Mouse (Mus musculus) layer of hippocampus, adult 9-11 months (tissue): ENCODE measurements at regions not wholly inside any gene's neighbourhood (a gene's known extent, or its start where the extent isn't known, plus 50 kb on each side); places are given as distances from the start of the nearest gene placed in this dataset.

Source experiments
- DNase-seq: peaks from one replicate; pipeline ENCODE4 v3.0.0; 2022

DNA sequence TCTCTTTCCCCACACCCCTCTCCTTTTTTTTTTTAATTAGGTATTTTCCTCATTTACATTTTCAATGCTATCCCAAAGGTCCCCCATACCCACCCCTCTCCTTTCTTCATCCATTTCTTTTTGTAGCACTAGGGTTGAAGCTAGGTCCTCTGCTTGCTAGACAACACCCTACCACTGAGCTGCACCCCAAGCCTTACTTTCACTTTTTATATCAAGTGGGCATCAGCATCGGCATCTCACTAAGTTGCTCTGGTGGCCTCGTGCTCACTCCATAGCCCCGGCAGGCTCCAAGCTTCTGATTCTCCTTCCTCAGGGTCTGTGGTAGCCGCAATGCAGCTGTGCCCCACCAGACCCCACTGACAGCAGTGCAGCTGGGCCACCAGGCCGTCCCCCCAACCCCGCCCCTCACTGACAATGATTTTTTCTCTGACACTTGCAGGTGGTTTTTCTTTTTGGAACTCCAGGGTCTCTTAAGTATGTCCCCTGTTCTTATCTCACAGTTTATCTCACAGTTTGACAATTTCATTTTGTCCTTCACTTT, 77.5 kb downstream of the Nufip1 start:
- DNase-seq = no peak

DNA sequence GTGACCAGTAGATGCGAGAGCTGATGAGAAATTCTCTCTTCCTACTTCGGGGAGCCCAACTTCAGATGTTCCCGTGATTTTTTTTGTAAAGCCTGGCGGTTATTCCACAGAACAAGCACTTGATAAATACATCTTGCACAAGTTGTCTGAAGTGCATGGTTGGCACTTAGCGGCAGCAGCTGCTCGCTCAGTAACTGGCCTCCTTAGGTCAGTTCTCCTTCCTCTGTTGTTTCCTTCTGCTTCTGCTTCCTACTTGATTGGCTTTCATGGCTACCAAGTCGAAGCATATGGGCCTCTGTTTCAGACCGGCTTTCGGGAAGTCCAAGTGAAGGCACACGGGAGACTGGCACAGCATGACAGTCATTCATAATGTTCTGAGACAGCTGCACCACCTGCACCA, 84.6 kb downstream of the Nufip1 start:
- DNase-seq = no peak

DNA sequence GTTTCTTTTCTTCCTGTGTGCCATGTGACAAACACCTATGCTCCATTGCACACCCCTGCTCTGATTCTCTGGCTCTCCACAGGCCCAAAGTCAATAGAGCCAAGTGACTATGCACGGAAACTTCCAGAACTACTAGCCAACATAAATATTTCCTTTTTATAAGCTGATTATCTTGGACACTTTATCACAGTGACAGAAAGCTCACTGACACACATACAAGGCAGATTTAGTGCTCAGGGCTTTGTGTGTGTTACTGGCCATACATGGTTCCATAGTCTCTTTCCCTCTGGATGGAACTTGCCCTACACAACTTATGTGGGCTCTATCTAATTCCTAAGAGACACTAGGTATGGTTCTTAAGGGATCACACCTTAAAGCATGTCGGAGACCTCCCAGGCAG, 86.7 kb downstream of the Nufip1 start:
- no peak for DNase-seq

DNA sequence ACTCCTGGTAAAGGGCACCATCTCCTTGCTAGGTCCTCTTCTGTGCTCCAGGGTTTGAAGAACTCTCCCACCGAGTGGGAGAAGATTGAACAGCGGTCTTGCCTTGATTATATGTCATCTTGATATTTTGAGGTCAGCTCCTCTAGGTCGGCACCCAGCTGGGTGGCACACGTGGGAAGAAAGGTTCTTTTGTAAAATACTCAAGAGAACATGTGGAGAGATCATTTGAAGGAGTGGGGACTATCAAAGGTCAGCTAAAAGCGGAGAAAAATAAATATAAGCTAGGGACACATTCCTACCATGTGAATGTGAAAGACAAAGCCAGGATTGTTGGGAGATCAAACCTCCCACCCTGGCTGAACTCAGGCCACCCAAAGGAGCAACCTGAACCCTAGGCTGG, 87.7 kb downstream of the Nufip1 start:
- no peak for DNase-seq

DNA sequence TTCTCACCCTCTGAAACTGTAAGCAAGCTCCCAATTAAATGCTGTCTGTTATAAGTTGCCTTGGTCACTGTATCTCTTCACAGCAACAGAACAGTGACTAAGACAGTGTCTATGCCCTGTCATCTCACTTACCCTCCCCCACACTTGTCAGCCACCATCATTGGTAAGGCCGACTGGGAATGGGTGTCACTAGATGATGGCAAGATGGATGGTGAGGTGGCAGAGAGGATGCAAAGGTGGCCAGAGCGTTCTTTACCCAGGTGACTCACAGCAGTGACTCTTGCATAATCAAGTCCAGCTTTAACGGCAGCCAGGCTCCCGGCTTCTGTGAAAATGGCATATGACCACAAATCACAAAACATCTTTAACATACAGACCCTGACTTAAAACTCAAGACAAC, 91.9 kb downstream of the Nufip1 start:
- DNase-seq = no peak

DNA sequence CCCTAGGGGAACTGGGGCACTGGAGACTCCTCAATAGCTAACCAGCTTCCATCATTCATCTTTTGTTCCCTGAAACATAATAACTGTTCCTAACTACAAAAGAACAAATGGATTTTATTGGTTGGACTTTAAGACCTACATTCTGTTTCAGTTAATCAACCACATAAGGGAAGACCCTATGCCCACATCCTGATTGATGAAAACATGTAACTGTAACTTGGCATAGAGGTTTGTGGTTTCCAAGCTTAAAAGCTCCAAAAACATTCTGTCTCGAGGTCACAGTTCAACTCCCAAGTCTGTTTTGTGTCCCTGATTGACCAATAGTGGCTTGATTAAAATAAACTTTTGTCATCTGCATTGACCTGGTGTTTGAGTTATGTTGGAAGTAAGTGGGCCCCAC, 92.4 kb downstream of the Nufip1 start:
- DNase-seq = no peak

DNA sequence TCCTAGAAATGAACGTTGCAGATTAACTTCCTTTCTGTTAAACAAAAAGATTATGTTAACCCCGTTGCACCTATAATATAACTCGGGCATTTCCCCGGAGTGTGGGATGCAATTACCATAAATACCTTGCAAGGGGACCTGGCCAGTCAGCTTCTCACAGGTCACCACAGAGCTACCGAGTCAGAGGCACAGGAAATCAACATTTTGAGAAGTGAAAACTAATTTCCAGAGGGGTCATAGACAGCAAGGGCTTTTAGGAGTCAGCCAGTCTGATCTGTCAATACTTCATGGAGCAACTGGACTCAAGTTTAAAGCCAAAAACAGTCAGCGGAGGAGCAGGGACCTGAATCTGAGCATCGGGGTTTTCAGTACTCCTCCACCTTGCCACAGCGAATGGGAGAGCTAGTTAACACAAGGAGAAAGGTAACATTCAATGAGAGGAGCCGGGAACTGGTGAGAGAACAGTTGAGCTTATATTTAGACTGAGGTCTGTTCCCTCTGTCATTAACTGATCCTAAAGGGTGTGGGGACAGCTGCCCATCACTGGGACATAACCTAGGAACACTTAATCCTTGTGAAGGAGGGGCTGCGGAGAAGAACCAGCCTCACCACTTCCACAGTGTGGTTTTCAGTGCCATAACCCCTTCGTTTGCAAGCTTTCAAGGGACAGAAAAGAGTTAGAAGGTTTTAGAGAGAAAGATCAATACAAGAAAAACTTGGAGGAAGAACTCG, 105.9 kb downstream of the Nufip1 start:
- DNase-seq = no peak

DNA sequence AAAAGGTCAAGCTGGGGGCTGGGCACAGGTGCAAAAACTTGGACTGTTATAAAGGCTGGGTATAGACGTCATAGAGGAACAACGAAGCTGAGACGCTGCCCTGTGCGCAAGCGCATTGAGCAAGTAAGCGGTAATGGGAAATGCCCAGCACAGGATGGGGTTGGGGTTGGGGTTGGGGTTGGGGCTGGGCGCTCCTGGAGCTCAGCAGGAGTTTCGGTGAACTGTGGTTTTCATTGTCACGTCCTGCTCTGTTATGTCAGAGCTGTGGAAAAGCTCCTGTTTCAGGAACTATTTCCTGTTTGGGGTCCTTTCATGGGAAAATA, 106.4 kb downstream of the Nufip1 start:
- no peak for DNase-seq

DNA sequence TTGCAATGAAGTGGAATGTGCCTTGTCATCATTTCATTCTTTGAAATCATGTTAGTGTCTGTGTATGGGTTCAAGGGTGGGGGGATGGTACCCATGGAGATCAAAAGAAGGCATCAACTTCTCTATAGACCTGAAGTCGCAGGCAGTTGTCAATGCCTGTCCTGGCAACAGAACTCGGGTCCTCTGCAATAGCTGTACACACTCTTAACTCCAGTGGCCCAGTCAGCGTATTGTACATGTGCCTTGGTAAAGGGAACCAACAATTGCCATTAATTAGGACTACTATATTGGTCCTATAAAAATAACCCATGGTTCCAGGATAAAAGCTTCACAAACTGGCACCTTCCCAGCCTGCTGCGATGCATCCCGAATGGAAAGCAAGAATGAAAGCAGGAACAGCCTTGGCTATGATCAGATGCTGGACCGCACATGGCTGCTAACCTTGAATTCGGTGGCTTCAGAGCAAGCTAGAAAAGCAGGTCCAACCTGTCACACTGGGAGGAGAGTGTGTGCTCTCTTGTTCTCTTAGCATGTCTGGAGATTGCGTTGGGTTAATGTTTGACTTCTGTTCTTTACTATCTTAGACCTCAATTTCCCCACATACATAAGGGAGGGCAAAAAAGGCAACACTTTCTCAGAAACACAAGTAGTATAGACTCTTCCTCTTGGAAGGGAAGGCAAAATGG, 107.0 kb downstream of the Nufip1 start:
- no peak for DNase-seq

DNA sequence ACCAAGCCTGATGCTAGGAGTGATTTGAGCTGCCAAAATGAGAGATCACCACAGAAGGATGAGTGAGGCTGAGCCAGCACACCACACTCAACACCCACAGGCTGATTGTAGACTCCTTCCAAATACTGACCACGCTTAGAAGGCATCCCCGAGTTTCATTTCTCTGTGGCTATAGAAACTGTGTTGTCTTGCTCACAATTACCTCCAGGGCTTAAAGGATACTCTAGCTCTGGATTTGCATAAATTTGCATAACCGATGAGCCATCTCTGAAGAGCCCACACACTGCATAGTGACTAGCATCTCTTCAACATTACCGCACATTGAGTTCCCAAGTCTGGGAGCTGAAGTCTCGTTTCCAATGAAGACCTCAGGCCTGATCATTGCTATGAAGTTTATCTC, 110.3 kb downstream of the Nufip1 start:
- DNase-seq = no peak

DNA sequence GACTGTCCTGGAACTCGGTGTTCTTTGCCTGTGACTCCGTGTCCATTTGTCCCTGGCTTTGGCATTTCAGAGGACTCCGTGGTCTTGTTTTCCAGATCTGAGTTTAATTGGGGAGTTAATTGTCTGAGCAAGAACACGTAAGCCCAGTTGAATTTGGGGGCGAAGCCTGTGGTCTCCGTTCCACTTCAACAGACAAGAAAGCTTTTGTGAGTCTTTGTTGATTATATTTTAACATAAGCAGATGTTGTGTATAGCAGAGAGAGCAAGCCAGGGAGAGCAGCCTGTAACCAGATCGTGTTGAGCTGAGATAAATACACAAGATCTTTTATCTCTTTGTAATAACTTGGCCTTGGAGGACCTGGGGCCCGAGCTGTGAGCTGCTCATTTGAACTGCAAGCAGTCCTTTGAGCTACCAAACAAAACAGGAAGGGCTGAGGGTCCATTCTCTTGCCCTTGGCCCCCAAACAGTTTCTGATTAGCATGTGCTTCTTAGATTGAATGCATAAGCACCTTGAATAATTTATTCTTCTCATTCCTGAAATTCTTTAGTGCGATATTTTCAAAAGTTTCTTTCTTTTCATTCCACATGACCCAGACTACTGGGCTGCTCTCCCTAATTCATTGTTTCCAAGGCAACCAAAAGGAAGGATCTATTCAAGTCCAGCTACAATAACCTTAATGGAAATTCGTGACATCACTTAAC, 111.1 kb downstream of the Nufip1 start:
- no peak for DNase-seq

DNA sequence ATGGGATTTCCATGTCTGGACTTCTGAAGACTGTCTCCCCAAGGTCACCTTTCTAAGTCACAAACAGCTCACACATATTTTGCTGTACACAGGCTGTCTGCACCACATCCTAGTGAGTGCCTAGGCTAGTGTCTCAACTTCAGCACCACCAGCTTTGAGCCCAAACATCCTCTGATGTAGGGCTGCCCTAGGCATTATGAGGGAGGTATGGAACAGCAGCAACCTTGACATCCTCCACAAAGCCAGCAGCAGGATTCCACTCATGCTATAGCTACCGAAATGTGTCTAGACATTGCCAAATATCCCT, 111.6 kb downstream of the Nufip1 start:
- no peak for DNase-seq

DNA sequence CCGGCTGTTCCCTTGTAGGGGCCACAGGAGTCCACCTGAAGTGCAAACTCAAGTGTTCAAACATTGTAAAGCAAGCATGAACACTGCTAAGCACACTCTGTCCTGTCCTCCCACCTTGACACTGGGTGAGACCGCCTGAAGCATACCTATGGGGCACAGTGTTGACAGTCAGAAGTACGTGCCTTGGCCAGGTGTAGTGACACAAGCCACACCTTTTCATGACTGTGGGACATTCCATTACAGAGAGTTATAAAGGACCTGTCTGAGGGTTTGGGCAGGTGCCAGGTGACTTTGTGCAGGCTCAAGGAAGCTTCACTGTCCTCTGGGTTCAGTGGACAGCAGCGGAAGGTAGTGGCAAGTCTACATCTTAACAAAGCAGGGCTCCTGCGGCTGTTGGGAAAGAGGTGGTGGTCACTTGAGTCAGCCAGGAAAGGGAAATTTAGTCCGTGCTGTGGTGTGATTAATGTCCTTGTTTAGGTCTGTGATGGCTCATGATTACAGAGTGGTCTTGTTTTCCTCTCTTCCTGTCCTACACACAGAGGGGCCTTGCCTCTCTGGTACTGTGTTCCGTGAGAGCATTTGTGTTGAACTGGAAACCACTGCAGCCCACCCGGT, 112.5 kb downstream of the Nufip1 start:
- DNase-seq = no peak

DNA sequence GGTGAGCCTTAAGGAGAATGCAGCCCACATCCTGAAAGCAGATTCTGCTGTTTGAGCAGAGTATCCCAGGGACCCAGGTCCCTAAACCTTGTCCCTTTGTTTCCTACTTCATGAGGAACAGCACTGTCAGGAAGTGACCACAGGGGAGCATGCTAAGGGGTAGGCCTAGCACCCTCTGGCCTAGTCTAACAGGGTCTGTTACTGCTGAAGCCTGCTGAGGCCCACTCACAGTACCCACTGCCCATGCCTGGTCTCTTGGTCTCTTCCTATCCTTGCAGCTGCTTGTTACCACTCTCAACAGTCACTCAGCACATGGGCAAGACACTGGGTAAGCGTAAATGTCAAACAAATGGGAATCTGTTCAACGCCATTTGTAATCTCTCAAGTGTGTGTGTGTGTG, 113.2 kb downstream of the Nufip1 start:
- DNase-seq = no peak

DNA sequence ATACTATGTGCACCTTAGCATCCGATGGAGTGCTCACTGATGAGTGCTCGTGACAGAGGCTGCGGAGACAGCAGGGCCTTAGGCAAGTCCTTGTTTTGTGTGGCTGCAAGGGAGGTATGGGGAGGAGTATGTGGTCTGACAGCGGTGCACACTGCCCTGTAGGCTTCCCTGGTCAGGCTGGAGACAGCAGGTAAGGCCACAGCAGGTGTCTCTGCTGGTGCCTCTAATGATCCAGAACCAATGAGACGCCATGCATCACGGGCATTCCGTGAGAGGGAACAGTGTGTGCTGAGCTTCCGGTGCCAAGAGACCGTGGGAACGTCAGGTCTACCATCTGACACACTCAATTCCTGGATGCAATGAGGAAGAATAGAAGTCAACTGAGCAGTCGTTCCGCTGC, 114.8 kb downstream of the Nufip1 start:
- DNase-seq = no peak

DNA sequence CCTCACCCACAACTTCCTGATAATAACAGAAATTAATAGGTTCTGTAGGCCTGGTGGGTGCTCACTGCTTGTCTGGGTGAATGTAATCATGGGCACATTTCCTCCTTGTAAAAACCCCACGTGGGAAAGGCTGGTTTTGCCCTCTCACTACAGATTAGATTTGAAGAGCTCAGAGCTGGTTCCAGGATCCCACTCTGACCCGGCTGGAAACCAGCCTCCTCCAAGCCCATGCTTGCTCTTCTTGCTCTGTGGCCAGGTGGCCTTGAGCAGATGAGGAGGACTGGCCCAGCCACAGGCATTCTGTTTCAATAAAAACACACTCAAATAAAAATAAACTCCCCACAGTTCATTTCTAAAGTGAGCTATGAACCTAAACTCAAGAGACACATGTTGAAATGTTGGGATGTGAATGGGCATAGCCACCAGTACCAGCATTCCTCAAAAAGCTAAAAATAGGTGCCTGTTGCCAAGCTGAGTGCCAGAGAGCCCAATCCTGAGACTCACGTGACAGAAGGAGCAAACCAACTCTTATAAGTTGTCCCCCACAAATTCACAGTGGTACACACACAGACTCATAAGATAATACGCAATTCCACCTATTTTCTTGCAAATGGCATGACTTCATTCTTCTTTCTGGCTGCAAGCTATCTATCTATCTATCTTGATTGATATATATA, 116.1 kb downstream of the Nufip1 start:
- DNase-seq = no peak

DNA sequence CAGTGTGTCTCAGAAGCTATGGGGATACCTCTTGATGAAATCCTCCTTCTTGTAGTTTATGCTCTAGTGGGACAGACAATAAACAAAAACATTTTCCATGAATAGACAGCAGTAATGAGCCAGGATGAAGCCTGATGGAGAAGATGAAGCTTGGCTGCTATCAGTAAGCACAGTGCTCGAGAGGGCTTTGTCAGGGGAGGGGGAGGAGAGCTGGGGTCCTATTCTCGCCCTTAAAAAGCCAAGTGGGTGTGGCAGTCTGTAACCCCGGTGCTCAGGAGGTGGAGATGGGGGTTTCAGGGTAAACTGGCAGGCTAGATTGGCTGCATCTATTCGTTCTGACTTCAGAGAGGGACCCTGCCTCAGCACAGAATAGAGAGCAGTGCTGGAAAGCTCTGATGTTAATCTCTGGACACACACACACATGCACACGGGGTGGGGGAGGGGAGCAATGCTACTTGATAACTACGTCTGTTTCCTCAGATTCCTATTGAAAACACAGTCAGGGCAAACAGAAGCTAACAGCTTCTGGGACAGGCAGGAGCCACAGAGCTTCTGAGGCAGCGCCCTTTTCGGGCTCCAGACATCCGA, 118.4 kb downstream of the Nufip1 start:
- DNase-seq = no peak

DNA sequence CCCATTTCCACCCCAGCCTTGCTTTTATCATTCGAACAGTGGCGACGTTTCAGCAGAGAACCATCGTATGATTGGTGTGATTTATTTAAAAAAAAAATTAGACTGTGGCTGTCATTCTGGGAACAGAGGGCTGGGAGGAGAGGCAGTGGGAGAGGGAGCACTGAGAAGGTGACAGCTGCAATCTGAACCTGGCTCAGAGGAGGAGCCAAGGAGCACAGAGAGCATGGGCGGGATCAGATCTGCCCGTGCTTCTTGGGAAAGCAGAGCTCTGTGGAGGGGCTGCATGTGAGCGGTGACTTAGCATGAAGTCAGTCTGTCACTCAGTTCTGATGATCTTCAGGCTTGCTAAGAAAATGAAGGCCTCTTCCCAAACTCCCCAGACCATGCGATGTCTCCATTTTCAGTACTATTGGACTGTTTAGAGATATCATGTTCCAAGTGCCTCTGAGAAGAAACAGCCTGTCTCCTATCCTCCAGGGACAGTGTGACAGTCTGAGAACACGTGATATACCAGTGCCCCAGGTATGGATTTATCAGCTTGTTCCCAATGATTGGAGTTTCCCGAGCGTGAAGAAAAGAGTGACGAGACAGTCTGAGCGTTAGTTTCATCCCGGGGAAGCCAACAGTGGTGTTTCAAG, 129.3 kb downstream of the Nufip1 start:
- no peak for DNase-seq

DNA sequence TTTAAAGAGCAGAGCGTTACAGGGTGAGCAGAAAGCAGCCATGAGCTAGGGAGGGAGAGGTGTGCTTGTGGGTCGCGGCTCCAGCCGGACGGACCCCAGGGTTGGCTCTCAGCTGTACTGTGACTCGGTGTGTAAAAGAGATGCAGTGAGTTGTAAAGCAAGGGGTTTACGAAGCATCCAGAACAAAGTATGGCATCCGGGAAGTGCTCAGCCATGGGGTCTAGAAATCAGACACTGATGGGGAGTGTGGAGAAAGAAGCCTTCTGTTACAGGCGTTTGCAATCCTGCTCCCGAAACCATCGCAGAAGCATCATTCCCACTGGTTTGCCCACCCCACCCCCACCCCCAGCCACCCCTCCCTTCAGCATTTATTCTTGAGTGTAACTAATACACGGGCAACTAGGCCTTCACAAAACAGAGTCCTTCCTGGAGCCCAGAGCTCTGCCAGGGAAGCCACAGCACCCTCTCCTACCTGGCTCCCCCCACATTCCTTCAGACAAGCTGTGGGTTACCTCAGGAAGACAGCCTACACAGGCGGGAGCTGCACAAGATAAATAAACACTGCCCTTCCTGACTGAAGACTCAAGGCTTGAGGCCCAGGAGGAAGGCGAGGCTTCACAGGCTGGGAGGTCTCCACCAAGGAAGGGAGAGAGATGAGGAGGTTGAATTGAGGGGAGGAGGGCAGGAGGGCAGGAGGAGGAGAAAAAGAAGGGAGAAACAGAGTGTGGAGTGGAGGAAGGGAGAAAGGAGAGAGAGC, 133.1 kb downstream of the Nufip1 start:
- DNase-seq = no peak

DNA sequence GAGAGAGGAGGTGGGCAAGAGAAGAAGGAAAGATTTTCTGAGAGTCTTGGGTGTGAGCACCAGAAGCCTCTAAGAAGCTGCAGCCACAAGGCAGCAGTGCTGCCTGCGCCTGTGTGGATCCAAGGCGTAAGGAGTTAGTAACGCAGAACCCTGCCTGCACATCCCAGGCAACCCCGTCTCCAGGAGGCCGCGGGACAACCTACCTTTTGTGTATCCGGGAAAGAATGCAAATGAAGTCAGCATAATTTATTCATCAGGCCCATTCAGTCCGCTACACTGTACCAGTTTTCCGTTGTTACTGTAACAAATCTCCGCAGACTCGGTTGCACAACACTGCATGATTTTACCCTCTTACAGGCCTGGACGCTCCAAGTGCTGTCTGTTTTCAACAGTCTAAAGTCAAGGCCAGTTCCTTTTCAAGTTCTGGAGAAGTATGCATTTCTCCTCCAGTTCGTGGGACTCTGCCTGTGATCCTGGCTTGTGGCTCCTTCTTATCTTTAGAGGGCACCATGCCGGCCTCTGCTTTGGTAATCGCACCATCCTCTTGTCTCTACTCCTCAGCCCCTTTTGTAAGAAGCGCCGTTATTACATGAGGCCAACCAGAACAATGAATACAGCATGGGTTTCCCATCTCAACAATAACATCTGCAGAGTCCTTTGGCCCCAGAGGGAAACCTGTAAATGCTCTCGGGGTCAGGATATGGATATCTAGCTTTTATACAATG, 133.8 kb downstream of the Nufip1 start:
- no peak for DNase-seq

DNA sequence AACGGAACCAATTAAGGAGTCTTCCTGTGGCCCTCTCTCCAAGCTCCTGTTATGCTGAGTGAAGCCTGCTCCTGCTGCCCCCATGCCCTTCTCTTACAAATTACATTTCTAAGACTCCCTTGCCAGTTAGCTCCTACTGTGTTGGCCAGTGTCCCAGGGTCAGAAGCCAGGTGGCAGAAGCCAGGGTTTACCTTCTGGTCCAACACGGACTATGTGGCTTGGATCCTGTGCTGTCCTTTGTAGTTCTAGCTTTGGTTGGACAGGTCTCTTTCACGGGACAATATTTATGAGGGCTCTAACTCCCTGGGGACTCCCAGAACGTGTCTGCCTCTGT, 134.3 kb downstream of the Nufip1 start:
- no peak for DNase-seq
